Mouse (Mus musculus): ENCODE data around the gene Mmadhc.

- TF ChIP-seq POLR2A (IDR thresholded peaks at IDR 0.05; ENCODE audit: extremely low read depth, insufficient read depth, low read length) (no peak), CTCF (IDR thresholded peaks at IDR 0.05; ENCODE audit: low read depth, low read length) (no peak)
These were observed 41.0 kb upstream of the Mmadhc start for GRCm38 (mm10) chr2:50337596-50337995.

Data from liver, adult 2 months (tissue).